Mouse (Mus musculus): Measurements from ENCODE around the gene Kdm4c.
"Not testable (repeated sequence)": the region's sequence is repeated elsewhere in the genome, so short reads cannot be mapped to it uniquely, and the experiment has no call there.

Gene Kdm4c

DNA sequence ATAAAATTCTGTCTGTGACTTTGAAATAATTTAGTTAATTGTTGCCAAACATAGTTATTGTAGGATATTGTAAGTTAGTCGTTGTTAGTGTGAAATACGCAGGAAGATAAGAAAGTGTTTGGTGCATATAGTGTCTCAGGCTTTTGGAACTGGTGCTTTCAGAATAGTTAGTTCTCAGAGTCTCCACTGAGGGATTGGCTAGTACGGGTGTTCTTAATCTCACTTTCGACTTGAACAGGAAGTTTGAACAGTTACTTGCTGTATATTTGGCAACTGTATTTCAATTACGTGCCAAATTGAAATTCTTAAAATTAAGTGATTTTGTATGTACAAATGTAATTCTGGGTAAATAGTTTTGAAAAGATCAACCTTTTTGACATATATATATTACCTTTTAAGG is 68.8 kb downstream of the Kdm4c start:
- DNase-seq (ENCODE audit: low read depth, low spot score): peak; percentile 78

DNA sequence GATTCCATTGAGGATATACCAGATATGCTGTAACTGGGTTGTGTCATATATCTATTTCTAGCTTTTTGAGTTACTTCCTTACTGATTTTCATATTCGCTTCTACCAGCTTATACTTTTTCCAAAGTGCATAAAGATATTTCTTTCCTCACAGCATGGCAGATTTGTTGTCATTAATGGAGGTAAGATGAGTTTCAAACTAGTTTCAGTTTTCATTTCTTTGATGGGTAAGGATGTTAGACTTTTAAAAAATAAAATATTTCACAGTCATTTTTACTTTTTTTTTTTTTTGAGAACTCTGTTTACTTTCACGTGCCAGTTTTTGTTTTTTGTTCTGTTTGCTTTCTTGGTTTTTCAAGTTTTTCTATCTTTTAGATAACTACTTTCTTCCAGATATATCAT is 70.6 kb downstream of the Kdm4c start:
- DNase-seq (ENCODE audit: low read depth, low spot score): no peak

DNA sequence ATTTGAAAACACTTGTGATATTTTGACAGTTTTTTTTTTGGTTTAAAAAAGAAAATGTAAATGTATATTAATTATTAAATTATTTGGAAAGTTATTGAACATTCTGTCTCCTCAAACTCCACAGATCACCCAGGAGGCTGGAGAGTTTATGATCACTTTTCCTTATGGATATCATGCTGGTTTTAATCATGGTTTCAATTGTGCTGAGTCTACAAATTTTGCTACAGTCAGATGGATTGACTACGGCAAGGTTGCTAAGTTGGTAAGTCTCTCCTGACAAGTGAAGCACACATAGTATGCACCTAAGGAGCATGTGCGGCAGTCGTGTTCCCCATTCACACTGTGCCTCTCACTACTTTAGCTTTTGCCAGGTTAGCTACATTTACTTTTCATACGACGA is 73.1 kb downstream of the Kdm4c start:
- DNase-seq (ENCODE audit: low read depth, low spot score): no peak

DNA sequence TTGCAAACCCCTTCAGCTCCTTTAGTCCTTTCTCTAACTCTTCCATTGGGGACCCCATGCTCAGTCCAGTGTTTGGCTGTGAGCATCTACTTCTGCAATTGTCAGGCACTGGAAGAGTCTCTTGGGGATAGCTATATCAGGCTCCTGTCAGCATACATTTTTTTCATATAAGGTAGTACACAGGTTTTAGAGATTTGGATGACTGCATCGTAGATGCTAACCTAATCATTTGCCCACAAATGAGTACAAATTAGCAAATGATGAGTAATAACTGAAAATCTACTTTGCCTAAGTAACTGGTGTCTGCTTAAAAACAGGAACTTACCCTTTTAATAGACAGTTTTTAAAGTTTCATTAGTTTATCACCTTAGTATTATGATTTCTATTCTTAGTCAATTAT is 77.0 kb downstream of the Kdm4c start:
- peak; percentile 82 for DNase-seq (ENCODE audit: low read depth, low spot score)

DNA sequence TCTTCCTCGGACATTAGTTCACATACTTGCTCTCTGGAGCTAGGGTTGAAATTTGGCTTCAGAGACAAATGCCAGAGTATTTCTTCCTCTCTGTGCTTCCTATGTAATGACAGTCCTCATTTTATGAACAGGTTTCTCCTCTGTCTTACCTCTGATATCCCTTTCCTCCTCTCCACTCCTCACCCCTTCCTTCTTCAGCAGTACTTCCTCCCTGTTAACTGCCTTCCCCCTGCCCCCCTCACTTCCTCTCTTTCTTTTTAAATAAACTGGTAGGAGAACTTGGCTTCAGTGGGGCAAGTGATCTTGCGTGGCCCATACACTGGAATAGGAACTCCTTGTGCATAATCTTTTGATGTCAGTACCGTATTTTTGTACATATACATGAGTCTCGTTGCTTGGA is 115.2 kb downstream of the Kdm4c start:
- DNase-seq (ENCODE audit: low read depth, low spot score): no peak

DNA sequence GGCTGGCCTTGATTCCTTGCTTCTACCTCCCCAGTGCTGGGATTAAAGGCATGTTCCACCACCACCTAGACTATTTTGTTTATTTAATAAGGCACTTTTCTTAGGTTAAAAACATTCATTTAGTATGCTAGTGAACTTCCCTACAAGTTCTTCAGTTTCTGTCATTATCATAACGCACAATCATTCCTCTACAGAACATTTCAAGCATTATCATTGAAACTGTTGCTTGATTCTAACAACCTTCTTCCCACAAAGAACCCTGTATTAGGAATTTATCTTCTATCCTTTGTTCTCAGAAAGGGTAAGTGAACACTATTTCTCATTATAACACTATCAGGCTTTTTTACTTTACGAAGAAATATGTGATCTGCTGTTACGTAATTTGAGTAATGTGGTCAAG is 118.0 kb downstream of the Kdm4c start:
- DNase-seq (ENCODE audit: low read depth, low spot score): no peak

DNA sequence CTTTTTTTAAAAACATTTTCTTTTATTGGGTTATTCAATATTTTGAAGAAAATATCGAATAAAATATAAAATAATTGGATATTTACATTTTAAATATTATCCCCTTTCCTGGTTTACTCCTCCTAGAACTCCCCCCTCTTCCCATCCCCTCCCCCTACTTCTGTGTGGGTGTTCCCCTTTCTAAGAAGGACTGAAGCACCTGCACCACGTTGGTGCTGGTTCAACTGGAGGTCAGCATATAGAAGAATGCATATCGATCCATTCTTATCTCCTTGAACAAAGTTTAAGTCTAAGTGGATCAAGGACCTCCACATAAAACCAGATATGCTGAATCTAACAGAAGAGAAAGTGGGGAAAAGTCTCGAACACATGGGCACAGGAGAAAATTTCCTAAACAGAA is 144.3 kb downstream of the Kdm4c start:
- no peak for DNase-seq (ENCODE audit: low read depth, low spot score)

DNA sequence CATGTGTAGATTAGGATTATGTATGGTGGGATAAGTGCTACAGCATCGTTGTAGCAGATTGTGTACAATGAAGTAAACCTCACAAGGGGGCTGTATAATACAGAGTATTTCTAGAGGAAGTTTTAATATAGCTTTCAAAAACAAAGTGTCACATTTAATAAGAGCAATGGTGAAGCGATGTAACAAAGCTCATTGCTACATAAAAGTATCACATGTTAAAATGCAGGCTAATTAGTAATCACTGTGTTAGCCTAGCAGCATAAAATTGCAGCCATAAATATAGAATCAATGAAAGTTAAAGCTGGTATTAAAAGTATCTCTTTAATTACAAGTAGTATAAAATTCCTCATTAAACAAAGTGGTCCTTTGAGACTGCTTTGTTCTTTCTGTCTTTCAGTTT is 150.9 kb downstream of the Kdm4c start:
- no peak for DNase-seq (ENCODE audit: low read depth, low spot score)

DNA sequence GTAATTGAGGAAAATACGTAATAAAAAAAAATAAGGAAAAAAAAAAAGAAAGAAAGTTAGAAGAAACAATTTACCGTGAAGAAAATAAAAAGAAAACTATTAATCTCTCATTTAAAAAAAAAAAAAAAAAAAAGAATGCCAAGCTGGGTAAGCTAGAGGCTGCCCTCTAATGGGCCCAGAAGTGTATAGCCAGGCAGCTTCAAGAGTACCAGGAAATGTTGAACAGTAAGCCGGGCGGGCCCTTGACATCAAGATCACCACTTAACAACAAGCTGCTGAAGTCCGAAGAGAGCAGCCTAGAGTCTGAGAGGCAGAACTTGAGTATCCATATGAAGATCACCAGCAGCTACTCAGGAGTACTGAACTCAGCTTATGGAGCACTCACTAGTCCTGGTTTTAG is 154.3 kb downstream of the Kdm4c start:
- DNase-seq (ENCODE audit: low read depth, low spot score): peak; percentile 20

DNA sequence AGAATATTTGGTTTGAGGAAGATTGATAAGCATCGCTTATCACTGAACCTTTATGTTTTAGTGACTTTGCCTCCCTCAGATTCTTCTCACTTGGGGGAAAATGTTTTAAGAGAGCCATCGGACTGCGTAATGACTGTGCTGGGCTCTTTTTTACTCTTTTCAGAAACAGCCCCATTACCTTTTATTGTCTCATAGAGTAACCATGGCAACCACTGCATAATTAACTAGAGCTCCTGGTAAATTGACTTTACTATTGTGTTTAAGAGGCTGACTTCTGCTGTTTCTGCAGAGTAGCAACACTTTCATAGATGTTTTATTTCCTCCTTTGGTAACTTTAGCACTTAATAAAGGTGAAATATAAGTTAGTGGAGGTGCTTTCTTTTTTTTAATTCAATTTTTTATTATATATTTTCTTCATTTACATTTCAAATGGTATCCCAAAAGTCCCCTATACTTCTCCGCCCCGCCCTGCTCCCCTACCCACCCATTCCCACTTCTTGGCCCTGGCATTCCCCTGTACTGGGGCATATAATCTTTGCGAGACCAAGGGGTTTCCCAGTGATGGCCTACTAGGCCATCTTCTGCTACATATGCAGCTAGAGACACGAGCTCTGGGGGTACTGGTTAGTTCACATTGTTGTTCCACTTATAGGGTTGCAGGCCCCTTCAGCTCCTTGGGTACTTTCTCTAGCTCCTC is 159.5 kb downstream of the Kdm4c start:
- not testable (repeated sequence) for DNase-seq (ENCODE audit: low read depth, low spot score)

DNA sequence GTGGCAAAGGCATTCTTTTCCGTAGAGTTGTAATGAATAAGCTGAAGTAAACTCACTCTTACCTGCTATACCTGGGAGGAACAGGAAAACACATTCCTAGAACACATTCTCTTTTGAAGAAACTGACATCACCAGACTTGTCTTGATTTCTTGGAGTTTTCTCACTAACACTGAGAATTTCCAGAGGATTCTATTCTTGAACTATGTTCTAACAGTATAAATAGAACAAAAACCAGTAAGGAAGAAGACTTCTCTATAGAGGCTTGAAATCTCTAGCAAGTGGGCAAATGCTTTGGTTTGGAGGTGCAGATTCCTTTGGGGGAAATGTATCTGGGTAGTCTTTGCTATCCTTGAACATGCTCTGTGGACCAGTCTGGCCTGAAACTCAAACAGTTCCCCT is 166.4 kb downstream of the Kdm4c start:
- DNase-seq (ENCODE audit: low read depth, low spot score): no peak

DNA sequence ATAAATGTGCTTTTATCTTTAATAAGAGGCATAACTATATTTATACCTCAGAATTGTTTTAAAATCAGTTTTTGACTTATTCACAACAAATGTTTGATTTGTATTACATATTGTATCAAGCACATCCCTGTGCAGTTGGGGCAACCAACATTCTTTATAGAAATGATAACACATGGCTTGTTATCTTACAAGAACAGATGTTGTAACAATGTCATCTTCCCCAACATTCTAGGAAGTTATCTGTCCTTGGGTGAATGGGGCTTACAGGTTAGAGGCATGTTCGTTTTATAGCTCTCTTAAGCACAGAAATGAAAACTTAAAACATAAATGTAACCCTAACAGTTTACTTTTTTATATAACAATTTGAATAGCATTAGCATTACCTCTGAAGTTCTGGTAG is 177.5 kb downstream of the Kdm4c start:
- no peak for DNase-seq (ENCODE audit: low read depth, low spot score)

Data from A20 (cell line).